Mouse (Mus musculus): ENCODE results near the gene Slc13a3. TPM values are rescaled to one million over a fixed set of nuclear protein-coding genes. Genes with fewer than 3 reads are reported as not detected.

Slc13a3 gene
- polyA plus RNA-seq, 1 experiment from 2014 or later, result not detected

- Histone ChIP-seq H3K4me2 (ENCODE audit: low read depth, severe bottlenecking) (no peak overlapping the region), H3K9ac (ENCODE audit: low read length) (no peak overlapping the region), H3K27ac (replicated peaks; ENCODE audit: low read depth, low read length) (no peak overlapping the region), H3K36me3 (ENCODE audit: control insufficient read depth, insufficient read depth, low read length) (no peaks in the 10 kb centered on the region), H3K4me3 (ENCODE audit: low read depth, low read length) (no peak overlapping the region), H3K27me3 (ENCODE audit: control insufficient read depth, insufficient read depth, low read length) (peaks cover 16% of the 10 kb centered on the region; the same call in 1 of the 2 replicates), H3K4me1 (ENCODE audit: control insufficient read depth, insufficient read depth, low read length) (0 out of 2 replicates have a peak, but pooled peaks cover 2% of the 10 kb centered on the region), H3K9me3 (ENCODE audit: control insufficient read depth, low read length) (no peaks in the 10 kb centered on the region)
- DNase-seq (ENCODE audit: low spot score), result no peak
- 34% methylated on average over 5 of the region's 5 CpGs for WGBS
- no peak for ATAC-seq (ENCODE audit: insufficient number of reproducible peaks, low FRiP score, low TSS enrichment, low read depth)
Observed at GRCm38 (mm10) chr2:165470167-165470566, 2.9 kb downstream of the Slc13a3 start.

- Histone ChIP-seq H3K36me3 (ENCODE audit: control insufficient read depth, insufficient read depth, low read length) (no peaks in the 10 kb centered on the region), H3K4me1 (ENCODE audit: control insufficient read depth, insufficient read depth, low read length) (0 out of 2 replicates have a peak, but pooled peaks cover 2% of the 10 kb centered on the region), H3K27me3 (ENCODE audit: control insufficient read depth, insufficient read depth, low read length) (peaks cover 7% of the 10 kb centered on the region; the same call in 1 of the 2 replicates), H3K4me3 (ENCODE audit: low read depth, low read length) (no peak overlapping the region), H3K9me3 (ENCODE audit: control insufficient read depth, low read length) (no peaks in the 10 kb centered on the region), H3K27ac (replicated peaks; ENCODE audit: low read depth, low read length) (no peak overlapping the region), H3K4me2 (ENCODE audit: low read depth, severe bottlenecking) (no peak overlapping the region), H3K9ac (ENCODE audit: low read length) (no peak overlapping the region)
- WGBS, result 71% methylated on average over 15 of the region's 15 CpGs
- no peak for DNase-seq (ENCODE audit: low spot score)
- no peak for ATAC-seq (ENCODE audit: insufficient number of reproducible peaks, low FRiP score, low TSS enrichment, low read depth)
Observed at GRCm38 (mm10) chr2:165467824-165468452, 5.1 kb downstream of the Slc13a3 start.

- Histone ChIP-seq H3K9ac (ENCODE audit: low read length) (peak overlapping the region; percentile 22; the same call in 1 of the 2 replicates), H3K27me3 (ENCODE audit: control insufficient read depth, insufficient read depth, low read length) (no peaks in the 10 kb centered on the region), H3K27ac (replicated peaks; ENCODE audit: low read depth, low read length) (no peak overlapping the region), H3K4me1 (ENCODE audit: control insufficient read depth, insufficient read depth, low read length) (peaks cover 7% of the 10 kb centered on the region), H3K4me2 (ENCODE audit: low read depth, severe bottlenecking) (no peak overlapping the region), H3K9me3 (ENCODE audit: control insufficient read depth, low read length) (no peaks in the 10 kb centered on the region), H3K4me3 (ENCODE audit: low read depth, low read length) (no peak overlapping the region), H3K36me3 (ENCODE audit: control insufficient read depth, insufficient read depth, low read length) (no peaks in the 10 kb centered on the region)
- ATAC-seq (ENCODE audit: insufficient number of reproducible peaks, low FRiP score, low TSS enrichment, low read depth) (no peak), DNase-seq (ENCODE audit: low spot score) (peak; percentile 50)
- 12% methylated on average over 7 of the region's 7 CpGs for WGBS
Observed at GRCm38 (mm10) chr2:165459663-165460062, 13.4 kb downstream of the Slc13a3 start.

- no peak overlapping the region for H3K27ac ChIP-seq (replicated peaks; ENCODE audit: low read depth, low read length)
- H3K36me3 ChIP-seq (ENCODE audit: control insufficient read depth, insufficient read depth, low read length), result no peaks in the 10 kb centered on the region
- no peak overlapping the region for H3K4me3 ChIP-seq (ENCODE audit: low read depth, low read length)
- H3K9me3 ChIP-seq (ENCODE audit: control insufficient read depth, low read length), result no peaks in the 10 kb centered on the region
- H3K9ac ChIP-seq (ENCODE audit: low read length), result no peak overlapping the region
- WGBS, result 43% methylated on average over 5 of the region's 5 CpGs
- no peaks in the 10 kb centered on the region for H3K27me3 ChIP-seq (ENCODE audit: control insufficient read depth, insufficient read depth, low read length)
- no peak overlapping the region for H3K4me2 ChIP-seq (ENCODE audit: low read depth, severe bottlenecking)
- no peak for ATAC-seq (ENCODE audit: insufficient number of reproducible peaks, low FRiP score, low TSS enrichment, low read depth)
- peaks cover 7% of the 10 kb centered on the region for H3K4me1 ChIP-seq (ENCODE audit: control insufficient read depth, insufficient read depth, low read length)
- DNase-seq (ENCODE audit: low spot score), result no peak
Observed at GRCm38 (mm10) chr2:165458189-165458588, 14.8 kb downstream of the Slc13a3 start.

GRCm38 (mm10) chr2:165456710-165457109, 16.3 kb downstream of the Slc13a3 start:
- DNase-seq (ENCODE audit: low spot score), result peak; percentile 56
- Histone ChIP-seq H3K27me3 (ENCODE audit: control insufficient read depth, insufficient read depth, low read length) (no peaks in the 10 kb centered on the region), H3K9me3 (ENCODE audit: control insufficient read depth, low read length) (no peaks in the 10 kb centered on the region), H3K4me1 (ENCODE audit: control insufficient read depth, insufficient read depth, low read length) (peaks cover 7% of the 10 kb centered on the region), H3K4me3 (ENCODE audit: low read depth, low read length) (no peak overlapping the region), H3K36me3 (ENCODE audit: control insufficient read depth, insufficient read depth, low read length) (no peaks in the 10 kb centered on the region), H3K9ac (ENCODE audit: low read length) (no peak overlapping the region), H3K27ac (replicated peaks; ENCODE audit: low read depth, low read length) (no peak overlapping the region), H3K4me2 (ENCODE audit: low read depth, severe bottlenecking) (no peak overlapping the region)
- WGBS, result 67% methylated on average over 2 of the region's 2 CpGs
- ATAC-seq (ENCODE audit: insufficient number of reproducible peaks, low FRiP score, low TSS enrichment, low read depth), result no peak

- Histone ChIP-seq H3K9ac (ENCODE audit: low read length) (no peak overlapping the region), H3K4me3 (ENCODE audit: low read depth, low read length) (no peak overlapping the region), H3K4me2 (ENCODE audit: low read depth, severe bottlenecking) (no peak overlapping the region), H3K36me3 (ENCODE audit: control insufficient read depth, insufficient read depth, low read length) (no peaks in the 10 kb centered on the region), H3K27ac (replicated peaks; ENCODE audit: low read depth, low read length) (no peak overlapping the region), H3K9me3 (ENCODE audit: control insufficient read depth, low read length) (no peaks in the 10 kb centered on the region), H3K27me3 (ENCODE audit: control insufficient read depth, insufficient read depth, low read length) (no peaks in the 10 kb centered on the region), H3K4me1 (ENCODE audit: control insufficient read depth, insufficient read depth, low read length) (no peaks in the 10 kb centered on the region)
- DNase-seq (ENCODE audit: low spot score), result no peak
- no peak for ATAC-seq (ENCODE audit: insufficient number of reproducible peaks, low FRiP score, low TSS enrichment, low read depth)
- 87% methylated on average over 12 of the region's 12 CpGs for WGBS
Observed at GRCm38 (mm10) chr2:165452730-165453693, 20.0 kb downstream of the Slc13a3 start.

- Histone ChIP-seq H3K27ac (replicated peaks; ENCODE audit: low read depth, low read length) (no peak overlapping the region), H3K36me3 (ENCODE audit: control insufficient read depth, insufficient read depth, low read length) (no peaks in the 10 kb centered on the region), H3K27me3 (ENCODE audit: control insufficient read depth, insufficient read depth, low read length) (no peaks in the 10 kb centered on the region), H3K4me1 (ENCODE audit: control insufficient read depth, insufficient read depth, low read length) (no peaks in the 10 kb centered on the region), H3K4me3 (ENCODE audit: low read depth, low read length) (no peak overlapping the region), H3K4me2 (ENCODE audit: low read depth, severe bottlenecking) (no peak overlapping the region), H3K9ac (ENCODE audit: low read length) (no peak overlapping the region), H3K9me3 (ENCODE audit: control insufficient read depth, low read length) (no peaks in the 10 kb centered on the region)
- WGBS, result 88% methylated on average over 9 of the region's 9 CpGs
- ATAC-seq (ENCODE audit: insufficient number of reproducible peaks, low FRiP score, low TSS enrichment, low read depth) (no peak), DNase-seq (ENCODE audit: low spot score) (no peak)
Observed at GRCm38 (mm10) chr2:165448475-165448874, 24.6 kb downstream of the Slc13a3 start.

- Histone ChIP-seq H3K27me3 (ENCODE audit: control insufficient read depth, insufficient read depth, low read length) (no peaks in the 10 kb centered on the region), H3K9ac (ENCODE audit: low read length) (no peak overlapping the region), H3K4me3 (ENCODE audit: low read depth, low read length) (no peak overlapping the region), H3K9me3 (ENCODE audit: control insufficient read depth, low read length) (no peaks in the 10 kb centered on the region), H3K36me3 (ENCODE audit: control insufficient read depth, insufficient read depth, low read length) (no peaks in the 10 kb centered on the region), H3K4me1 (ENCODE audit: control insufficient read depth, insufficient read depth, low read length) (no peaks in the 10 kb centered on the region), H3K4me2 (ENCODE audit: low read depth, severe bottlenecking) (no peak overlapping the region), H3K27ac (replicated peaks; ENCODE audit: low read depth, low read length) (no peak overlapping the region)
- 83% methylated on average over 3 of the region's 3 CpGs for WGBS
- no peak for DNase-seq (ENCODE audit: low spot score)
- no peak for ATAC-seq (ENCODE audit: insufficient number of reproducible peaks, low FRiP score, low TSS enrichment, low read depth)
Observed at GRCm38 (mm10) chr2:165444861-165445260, 28.2 kb downstream of the Slc13a3 start.
